Mouse (Mus musculus): ENCODE measurements at regions not wholly inside any gene's neighbourhood (a gene's known extent, or its start where the extent isn't known, plus 50 kb on each side); places are given as distances from the start of the nearest gene placed in this dataset.

DNA sequence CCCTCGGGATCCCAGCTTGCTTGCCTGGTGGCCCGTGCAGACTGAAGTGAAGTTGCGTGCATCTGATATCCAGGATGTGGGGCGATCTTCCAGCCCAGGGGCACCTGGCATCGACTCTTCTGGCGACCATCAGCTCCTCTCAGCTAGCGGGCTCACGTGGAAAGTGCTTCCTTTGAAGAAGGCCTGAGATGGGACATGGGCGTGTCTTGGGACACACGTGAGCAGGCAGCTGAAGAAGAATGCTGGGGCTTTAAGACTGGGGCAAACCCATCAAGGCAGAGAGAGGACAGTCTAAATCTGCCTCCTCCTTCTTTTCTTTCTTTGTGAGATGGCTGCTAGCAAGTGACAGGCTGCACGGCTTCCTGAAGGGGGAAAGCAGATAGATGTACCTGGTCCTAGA is 142.3 kb upstream of the Mrps10 start:
- no peak for DNase-seq (ENCODE audit: low read depth in 2 of 2, low spot score in 2 of 2)

DNA sequence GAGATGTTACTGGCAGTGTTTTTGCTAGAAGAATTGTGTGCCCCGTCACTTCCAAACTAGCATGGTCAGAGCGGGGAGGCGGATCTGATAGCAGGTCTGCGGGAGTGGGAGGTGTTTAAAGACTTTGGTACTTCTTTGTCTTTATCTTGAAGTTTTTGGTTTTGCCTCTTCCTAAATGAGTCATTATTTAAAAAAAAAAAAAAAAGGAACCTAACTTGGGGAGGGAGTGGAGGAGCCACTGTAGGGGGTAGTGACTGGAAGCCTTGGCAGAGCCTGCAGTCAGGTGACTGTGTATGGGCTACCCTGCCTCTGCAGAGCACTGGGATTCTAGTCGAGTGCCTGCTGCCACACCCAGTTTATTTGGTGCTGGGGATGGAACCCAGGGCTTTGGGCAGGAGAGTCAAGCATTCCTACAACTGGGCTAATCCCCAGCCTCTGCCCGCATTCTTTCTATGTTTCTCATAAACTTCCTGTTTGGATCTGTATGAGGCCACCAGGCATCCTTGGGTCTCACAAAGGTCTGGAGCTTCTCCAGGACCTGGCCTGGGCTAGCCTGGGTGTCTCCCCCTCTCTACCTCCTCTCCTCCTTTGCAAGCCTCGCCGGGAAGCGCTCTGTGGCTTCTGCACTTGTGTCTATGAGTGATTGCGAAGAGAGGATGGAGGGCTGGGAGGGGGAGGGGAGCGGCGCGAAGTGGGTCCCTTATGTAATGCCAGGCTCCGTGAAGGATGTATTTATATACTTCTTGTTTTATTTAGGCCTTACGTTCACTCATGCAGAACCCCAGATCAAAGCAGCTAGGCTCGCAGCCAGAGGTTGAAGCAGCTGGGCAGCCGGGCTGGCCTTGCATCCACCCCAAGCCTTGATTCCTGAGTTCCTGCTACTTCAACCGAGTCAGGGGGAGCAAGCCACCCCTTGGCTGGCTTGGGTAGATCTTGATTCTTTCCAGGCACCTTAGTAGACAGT is 143.1 kb upstream of the Mrps10 start:
- no peak for DNase-seq (ENCODE audit: low read depth in 2 of 2, low spot score in 2 of 2)

DNA sequence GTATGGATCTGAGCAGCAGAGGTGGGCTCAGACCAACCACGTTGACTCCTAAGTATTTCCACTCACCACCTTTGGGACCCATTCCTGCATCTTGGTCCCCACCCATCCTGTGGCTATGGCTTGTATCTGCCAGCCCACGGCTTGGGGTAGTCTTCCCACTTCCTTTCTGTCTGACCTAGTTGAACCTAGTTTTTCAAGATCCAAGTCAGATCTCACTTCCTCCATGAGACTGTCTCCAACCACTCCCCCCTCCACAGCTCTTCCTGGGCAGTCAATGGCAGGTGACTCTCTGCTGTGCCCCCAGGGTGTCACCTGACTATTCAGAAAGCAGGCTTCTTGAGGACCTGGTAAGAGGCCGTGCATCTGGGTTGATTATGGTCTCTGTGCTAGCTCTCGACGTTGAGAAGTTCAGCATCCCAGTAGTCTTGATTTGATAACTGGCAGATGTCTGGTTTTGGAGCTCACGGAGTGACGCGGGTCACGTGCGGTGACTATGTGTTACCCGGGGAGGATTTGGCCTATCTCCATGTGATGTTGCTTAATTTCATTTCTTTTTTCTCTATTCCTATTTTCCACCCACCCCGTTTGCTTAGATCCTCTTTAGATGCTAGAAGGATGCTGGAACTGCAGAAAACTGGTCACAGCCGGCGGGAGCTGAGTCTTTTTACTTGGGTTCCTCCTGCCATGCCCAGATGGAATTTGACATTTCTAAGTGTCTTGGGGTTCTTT is 147.5 kb upstream of the Mrps10 start:
- DNase-seq (ENCODE audit: low read depth in 2 of 2, low spot score in 2 of 2), result no peak

DNA sequence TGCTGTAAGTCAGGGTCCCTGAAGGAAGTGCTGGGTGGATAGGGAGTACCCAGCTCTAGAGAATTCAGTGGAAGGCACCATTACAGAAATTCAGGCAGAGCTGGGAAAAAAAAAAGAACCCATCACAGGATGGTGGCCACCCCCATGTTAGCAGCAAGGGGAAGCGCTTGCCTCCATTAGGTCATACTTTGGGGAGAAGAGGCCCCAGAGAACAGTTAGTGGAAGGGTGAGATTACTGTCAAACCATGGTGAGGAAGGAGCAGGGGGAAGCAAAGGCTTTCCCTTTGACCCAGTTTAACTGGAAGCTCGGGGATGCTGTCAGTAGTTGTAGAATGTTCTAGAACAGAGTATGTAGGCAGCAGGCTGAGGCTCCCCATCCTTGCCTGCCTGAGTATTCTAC is 148.8 kb upstream of the Mrps10 start:
- no peak for DNase-seq (ENCODE audit: low read depth in 2 of 2, low spot score in 2 of 2)

DNA sequence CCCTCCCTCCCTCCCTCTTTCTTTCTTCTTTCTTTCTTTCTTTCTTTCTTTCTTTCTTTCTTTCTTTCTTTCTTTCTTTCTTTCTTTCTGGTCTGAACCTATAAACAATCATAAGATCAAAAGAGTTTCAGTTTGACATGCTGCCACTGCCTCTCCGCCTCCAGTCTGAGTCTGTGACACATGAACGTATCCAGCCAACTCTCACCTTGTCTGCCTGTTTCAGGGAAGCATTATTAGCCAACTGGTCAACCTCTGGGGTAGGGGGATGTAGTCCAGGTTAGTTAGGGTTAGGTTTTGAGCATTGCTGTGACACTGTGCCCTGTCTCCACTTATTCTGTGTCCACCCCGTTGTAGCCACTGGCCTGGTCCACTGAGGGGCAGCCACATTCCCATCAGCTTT is 152.2 kb upstream of the Mrps10 start:
- DNase-seq (ENCODE audit: low read depth in 2 of 2, low spot score in 2 of 2), result no peak

DNA sequence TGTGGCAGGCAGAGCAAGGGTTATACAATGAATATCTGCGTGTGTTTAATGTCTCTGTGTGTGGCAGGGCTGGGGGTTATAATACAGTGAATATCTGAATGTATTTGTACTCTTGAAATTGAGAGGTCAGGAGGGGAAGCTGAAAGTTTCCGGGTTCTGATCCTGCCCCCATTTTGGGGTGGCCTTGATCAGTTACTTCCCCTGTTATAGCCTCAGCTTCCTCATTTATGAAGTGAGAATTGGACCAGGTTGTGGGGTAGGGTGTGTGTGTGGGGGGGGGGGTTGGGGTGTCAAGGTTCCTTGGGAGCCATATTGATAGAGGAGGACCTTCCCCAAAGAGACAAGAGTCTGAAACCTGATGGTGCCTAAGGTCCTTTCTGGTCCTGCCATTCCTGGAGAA is 152.8 kb upstream of the Mrps10 start:
- DNase-seq (ENCODE audit: low read depth in 2 of 2, low spot score in 2 of 2), result no peak

DNA sequence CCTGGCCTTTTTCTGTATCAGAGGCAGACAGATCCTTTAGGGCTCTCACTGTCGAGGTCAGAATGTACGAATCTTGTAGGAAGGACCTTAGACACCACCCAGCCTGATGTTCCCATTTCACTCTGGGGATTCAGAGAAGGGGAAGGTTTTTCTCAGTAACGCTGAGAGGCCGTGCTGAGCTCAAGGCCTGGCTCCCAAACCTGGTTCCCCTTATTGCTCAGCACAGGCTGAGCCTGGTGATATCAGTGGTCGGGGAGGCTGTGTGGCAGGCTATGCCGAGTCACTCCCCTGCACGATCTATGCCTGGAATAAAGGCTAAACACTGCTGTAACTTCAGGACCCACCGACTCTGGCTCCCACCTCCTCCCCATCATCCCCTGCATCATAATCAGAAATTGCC is 154.6 kb upstream of the Mrps10 start:
- no peak for DNase-seq (ENCODE audit: low read depth in 2 of 2, low spot score in 2 of 2)

DNA sequence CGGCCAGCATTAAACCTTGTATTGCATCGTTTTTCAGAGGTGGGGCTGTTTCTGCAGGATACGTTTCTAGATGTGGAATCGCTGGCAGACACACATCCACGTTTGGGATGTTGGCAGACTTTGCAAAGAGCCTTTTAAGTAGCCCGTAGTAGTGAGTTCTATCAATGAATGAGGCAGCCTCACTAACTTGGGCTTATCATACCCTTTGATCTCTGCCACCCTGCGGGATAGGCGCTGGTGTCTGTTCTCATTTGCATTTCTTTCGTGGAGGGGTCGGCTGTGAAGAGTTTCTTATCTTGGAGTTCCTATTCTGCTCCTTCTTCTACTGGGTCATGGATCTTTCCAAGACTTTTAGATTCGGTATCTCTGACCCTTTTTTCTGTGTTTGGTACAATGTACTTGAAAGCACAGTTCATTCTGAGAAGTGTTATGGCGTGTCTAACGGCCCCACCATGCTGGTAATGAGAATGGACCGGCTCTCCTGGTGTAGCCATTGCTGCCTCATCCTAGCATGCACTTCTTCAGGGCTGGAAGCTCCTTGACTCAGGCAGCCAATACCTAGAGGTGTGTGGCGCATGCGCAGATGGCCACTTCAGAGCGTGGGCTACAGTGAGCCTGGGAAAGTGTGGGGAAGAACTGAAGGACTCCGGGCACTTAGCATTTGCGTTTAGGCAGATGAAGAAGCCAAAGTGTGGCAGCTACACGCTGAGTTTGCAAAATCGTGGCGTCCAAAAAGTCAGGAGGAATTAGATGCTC is 158.1 kb upstream of the Mrps10 start:
- no peak for DNase-seq (ENCODE audit: low read depth in 2 of 2, low spot score in 2 of 2)

DNA sequence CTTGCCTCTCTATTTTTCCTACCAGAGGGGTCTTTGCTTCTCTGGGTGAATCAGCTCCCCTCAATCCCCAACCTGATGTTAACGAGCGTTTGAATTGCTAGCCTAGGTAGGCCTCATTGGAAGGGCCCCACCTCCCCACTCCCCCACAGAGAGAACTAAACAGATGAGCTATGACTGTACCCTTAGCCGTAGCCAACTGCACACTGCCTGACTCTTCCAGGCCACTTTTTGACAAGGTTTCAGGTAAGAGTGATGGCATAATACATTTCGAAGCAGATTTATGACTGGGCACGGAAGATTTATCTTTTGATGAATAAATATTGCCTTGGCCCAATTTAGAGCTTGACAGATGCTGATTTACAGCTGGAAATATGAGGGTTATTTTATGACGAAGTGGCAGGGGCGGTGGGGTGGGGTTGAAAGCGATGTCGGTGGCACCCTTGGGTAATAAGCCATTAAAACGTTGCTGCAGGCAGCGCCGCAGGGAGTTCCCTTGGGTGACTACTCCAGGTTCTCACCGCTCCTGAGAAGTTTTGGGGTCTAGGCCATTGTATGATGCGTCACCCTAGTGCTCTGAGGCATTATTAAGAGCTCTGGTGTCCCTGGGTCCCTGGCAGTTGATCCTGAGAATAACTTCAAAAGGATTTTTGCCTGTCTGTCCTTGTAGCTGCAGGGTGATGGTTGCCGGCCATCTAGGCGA is 159.7 kb upstream of the Mrps10 start:
- no peak for DNase-seq (ENCODE audit: low read depth in 2 of 2, low spot score in 2 of 2)

DNA sequence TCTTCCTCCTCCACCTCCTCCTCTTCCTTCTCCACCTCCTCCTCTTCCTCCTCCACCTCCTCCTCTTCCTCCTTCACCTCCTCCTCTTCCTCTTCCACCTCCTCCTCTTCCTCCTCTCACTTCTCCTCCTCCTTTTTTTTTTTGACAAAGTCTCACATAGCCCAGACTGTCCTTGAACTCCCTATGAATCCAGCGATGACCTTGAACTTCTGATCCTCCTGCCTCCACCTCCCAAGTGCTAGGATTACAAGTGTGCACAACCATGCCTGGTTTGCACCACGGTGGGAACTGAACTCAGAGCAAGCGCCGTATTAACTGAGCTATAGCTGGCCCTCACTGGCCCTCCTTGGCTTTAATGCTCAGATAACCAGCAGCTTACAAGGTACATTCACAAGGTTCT is 161.2 kb upstream of the Mrps10 start:
- DNase-seq (ENCODE audit: low read depth in 2 of 2, low spot score in 2 of 2), result no peak

DNA sequence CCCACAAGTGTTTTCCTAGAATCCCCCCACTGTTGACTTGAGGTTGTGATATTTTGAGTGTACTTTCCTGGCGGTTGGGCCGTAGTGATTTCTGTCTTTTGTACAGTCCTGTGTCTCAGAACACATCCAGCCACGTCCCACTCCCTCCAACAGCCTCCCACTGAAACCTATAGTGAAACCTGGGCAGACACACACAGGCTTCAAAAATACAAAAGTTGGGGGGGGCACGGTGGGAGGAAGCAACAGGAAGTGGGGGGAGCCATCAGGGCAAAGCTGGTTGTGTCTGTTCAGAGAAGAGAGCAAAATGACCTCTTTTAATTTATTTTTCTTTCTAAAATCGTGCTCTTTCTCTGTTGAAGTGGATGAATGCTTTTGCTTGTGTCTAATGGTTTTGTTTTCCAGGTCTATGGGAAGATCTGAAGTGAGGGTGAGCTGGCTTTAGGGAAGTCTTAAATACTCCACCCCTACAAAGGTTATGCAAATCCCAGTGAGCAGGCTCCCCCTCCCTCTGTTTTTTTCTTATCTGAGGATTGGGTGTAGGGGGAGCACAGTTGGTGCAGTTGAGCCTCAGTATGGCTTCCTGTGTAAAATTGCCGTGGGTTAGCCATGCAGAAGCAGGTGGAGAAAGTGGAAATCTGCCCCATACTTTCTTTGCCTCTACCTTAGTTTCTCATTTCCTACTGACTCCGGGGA is 164.1 kb upstream of the Mrps10 start:
- DNase-seq (ENCODE audit: low read depth in 2 of 2, low spot score in 2 of 2), result no peak

DNA sequence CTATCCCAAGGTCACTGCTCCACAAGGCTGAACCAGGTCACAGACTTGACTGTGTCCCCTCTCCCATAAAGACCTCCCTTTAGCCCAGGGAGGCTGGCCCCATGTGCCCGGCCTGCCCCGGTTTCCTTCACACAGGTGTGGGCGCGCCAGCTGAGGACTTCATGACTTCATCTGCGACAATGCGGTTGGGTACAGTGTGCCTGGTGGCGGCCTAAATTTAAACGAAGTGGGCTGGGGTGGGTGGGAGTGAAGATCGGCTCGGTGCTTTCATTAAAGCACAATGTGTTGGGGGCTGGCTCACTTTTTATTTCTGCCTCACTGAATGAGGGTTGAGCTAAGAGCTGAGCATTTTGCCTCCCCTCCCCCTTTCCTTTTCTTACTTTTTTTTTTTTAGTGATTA is 169.5 kb upstream of the Mrps10 start:
- DNase-seq (ENCODE audit: low read depth in 2 of 2, low spot score in 2 of 2), result no peak

DNA sequence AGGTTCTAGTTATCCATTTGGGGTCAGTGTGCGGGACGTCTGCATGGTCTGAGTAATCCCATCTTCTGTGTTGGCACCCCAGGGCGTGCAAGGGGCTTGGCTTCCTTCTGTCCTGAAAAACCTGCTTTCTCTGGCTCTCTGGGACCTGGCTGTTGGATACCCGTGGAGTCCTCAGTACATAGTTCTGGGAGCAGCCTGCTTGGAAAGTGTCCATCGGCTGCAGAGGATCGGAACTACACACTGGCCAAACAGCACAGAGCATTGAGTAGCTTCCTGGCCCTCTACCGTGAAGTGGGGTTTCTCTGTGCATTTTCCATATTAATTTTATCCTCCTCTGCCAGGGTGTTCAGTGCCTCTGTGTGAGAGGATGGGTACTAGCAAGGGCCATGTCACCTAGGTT is 170.7 kb upstream of the Mrps10 start:
- no peak for DNase-seq (ENCODE audit: low read depth in 2 of 2, low spot score in 2 of 2)

DNA sequence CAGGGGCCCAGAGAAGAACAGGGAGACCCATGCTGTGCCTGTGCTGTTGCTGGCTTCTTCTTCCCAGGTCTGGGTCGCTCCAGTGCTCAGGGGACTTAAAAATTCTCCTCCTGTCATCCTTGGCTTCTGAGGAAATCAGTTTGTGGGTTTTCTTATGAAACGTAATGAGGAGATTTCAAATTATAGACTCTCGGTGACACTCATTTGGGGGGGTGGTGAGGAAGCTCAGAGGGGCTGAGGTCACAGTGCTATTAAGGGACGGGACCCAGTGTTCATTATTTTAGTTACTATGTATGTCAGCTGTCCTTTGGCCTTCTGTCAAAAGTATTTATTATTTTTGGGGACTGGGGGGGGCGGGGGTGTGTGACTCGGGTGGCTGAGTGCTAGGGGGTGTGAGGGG is 171.7 kb upstream of the Mrps10 start:
- no peak for DNase-seq (ENCODE audit: low read depth in 2 of 2, low spot score in 2 of 2)

DNA sequence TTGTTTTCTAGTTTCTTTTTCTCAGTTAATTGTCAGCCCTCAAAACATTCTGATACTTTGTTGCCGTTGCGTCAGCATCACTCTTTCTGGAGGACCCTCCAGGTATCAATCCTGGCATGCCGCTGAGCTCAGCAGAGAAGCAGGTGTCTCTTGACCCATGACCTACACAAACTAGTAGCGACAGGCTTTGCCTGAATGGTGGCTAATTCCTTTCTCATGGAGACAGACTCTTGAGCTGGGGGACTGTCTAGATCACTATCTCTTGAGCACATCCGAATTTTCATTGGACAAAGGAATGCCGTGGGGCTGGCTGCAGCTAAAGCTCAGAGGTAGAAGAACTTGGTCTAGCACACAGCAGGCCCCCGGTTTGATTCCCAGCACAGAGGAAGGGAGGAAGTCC is 172.7 kb upstream of the Mrps10 start:
- DNase-seq (ENCODE audit: low read depth in 2 of 2, low spot score in 2 of 2), result no peak

DNA sequence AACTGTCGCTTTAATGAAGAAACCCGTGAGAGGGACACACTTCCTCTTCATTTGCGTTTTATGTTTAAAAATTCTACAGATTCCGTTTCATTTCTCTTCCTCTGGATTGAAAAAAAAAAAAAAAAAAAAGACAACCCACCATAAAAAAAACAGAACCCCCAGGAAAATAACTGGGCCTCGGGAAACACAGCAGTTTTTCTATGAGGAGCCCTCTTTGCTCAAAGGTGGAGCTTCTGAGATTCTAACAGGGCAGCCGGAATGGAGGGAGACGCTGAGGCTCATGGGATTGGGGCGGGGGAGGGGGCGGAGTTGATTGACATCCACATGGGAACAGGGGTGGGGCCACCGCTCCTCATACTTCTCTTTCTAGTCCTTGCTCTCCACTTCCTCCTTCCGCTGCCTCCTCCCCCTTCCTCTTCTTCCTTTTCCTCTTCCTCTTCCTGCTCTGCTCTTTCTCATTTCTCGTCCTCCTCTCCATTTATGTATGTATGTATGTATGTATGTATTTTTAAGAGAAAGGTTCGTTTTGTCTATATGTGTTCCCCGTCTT is 174.1 kb upstream of the Mrps10 start:
- DNase-seq (ENCODE audit: low read depth in 2 of 2, low spot score in 2 of 2), result no peak

DNA sequence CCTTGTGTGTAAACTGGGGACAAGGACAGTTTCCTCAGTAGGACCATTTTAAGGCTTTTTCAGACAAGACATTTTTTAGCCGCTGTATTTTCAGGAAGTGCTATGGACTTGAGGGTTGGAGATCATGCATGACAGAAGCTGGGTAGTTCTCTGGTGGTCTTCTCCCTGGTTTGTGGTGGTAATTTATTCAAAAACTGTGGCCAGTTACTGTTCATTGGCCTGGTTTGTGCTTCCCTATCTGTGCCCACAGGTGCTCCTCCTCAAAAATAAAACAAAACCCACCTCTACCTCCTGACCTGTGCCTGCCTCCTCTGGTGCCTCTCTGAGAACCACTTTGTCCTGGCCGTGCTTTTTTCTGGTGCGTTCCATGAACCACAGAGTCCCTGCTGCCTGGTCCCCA is 177.3 kb upstream of the Mrps10 start:
- no peak for DNase-seq (ENCODE audit: low read depth in 2 of 2, low spot score in 2 of 2)

DNA sequence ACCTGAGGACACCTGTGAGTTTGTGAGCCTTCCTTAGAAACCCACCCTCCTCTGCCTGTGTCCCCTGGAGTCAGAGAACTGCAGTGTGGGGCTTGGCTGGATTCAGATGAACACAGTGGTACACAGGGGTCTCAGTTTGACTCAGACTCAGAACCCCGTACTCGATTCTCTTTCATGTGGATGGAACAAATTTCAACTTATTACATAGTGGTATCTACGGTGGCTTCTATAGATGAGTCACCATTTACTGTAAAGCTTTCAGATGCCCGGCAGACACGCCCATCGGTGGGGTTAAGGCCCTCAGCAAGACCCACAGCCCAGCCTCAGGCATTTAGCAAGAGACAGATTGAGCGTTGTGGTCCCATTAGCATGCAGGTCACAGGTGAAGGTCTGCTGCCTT is 178.9 kb upstream of the Mrps10 start:
- no peak for DNase-seq (ENCODE audit: low read depth in 2 of 2, low spot score in 2 of 2)

DNA sequence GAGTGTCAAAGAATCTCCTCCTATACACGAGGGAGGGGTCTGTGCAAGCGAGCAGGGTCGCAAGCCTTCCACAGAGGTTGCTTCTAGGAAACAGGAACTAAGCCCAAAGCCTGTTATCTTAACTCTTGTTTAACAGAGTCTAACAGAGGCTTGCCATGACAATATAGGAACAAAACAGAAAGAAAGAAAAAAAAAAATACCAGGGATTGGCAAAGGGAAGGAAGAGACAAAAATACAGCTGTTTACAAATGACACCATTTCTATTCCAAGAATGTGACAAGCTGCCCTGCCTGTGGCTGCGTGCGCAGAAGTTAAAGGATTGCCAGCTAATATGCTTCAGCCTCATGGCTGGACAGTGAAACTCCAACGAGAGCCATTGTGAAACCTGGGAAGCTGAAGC is 173.8 kb upstream of the Ubr2 start:
- DNase-seq (ENCODE audit: low read depth in 2 of 2, low spot score in 2 of 2), result no peak

DNA sequence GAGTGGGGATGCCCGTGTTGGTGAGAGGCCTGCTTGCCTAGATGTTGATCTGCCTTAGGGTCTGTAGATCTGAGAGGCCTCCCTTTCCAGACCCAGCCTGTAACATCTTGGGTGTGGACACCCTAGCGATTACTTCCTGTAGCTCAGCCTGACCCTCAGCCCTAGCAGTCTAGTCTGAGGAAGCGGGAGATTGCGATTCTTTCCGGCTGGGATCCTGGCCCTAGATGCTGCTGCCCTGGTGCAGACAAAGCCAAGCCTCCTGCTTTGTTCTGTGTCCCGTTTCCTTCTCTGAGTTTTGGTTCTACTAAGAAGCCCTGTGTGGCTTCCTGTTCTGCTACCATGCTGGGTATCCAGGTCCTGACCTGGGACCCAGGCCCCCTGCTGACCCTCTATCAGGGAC is 171.8 kb upstream of the Ubr2 start:
- no peak for DNase-seq (ENCODE audit: low read depth in 2 of 2, low spot score in 2 of 2)

Data from CD8-positive naive resting alpha-beta T cell, adult 2 months (primary cell).